Mouse (Mus musculus) testis, adult 2 months (tissue): ENCODE results near the gene Gm21987.

Experiments used
- CTCF ChIP-seq: fragments of 200-500 bp; IDR thresholded peaks from 2 replicates; pipeline ENCODE4 v1.5.1; 2012; ENCODE audit warnings: low read depth, mild to moderate bottlenecking, inconsistent platforms, low read length, moderate library complexity; ENCODE audit not compliant: control insufficient read depth, insufficient read depth, insufficient replicate concordance
- POLR2A ChIP-seq: fragments of 200-500 bp; IDR thresholded peaks from 2 replicates; pipeline ENCODE4 v1.6.1; 2012; ENCODE audit warnings: low read depth, mild to moderate bottlenecking, inconsistent platforms, low read length, moderate library complexity; ENCODE audit not compliant: control insufficient read depth

DNA sequence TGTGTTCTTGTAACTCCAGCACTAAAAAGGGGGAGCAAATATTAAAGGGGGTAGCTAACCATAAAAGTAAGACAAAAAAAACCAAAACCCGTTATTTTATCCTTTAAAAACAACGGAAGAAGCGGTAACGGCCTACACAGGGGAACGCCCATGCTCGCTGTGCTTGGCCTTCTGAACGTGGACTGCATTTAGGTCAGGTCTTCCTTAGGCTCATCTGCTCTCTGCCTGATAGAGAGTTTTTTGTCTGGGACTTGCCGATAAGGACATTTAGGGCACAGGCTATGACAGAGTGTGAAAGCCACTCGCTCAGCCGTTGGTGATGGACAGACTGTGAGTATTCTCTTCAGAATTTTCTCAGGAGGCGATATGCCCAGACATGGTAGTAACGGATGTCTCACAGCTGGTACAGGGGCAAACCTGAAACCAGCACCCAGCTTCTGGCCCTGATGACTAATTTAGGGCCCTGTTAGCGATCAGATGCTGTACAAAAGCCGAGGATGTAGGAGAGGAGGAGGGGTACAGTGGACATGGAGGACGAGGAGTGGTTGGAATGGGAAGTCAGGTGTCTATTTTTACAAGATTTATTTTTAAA is 25.0 kb downstream of the Gm21987 start:
- TF ChIP-seq POLR2A (no peak), CTCF (no peak)
